Mouse (Mus musculus) erythroid progenitor cell, adult 5-6 weeks (primary cell): ENCODE data around the gene Gm7102. TPM values are rescaled to one million over a fixed set of nuclear protein-coding genes. Genes with fewer than 3 reads are reported as not detected.
"Not testable (repeated sequence)": the region's sequence is repeated elsewhere in the genome, so short reads cannot be mapped to it uniquely, and the experiment has no call there.

Source experiments
- ATAC-seq: replicated peaks from 2 replicates; pipeline ENCODE4 v1.8.0; 2016; ENCODE audit warnings: moderate number of reproducible peaks, mild to moderate bottlenecking, moderate TSS enrichment, inconsistent platforms; ENCODE audit not compliant: poor library complexity, low FRiP score, severe bottlenecking
- total RNA-seq, 2 experiments: library from RNA; stranded (forward) in 1 of 2; stranded (reverse) in 1 of 2; fragments of 150-400 nt in 1 of 2; fragments of 186-747, 209-891 nt in 1 of 2; gene quantifications; 2 replicates each; pipeline versions ENCODE4 v1.2.3 to v1.2.4; 2015 to 2017; ENCODE audit warnings: low replicate concordance in 2 of 2

Gene Gm7102
- not detected in 2 replicates for total RNA-seq (2015; ENCODE audit: low replicate concordance)
- not detected in 2 replicates for total RNA-seq (2017; ENCODE audit: low replicate concordance)

DNA sequence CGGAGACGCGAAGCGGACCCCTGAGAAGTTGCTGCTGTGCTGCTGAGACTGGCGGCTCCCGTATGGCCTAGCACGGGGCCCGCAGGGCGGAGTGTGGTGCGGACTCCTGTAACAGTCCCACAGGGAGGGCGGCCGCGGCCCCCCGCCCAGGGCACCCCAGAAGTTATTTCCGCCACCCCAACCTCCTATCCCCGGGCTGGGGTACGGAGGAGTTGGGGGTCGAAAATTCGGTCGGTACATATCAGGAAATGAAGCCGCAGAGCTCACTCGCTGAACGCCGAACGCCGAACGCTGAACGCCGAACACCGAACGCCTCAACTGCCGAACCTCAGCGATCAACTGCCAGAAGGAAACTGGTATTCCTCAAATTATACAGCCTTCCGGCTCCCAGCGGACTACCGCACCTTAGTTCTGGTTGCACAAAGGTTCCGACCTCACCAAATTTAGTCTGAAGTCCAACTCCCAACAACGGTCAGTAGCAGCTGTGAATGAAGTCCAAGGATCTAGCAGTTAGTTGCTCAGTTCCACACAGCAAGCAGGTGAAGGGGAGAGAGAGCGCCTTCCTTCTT, at the start of gene Gm7102:
Gm7102 (minus strand) TSS at position 554 of the 569 bp plus-strand sequence.
- ATAC-seq = no peak

DNA sequence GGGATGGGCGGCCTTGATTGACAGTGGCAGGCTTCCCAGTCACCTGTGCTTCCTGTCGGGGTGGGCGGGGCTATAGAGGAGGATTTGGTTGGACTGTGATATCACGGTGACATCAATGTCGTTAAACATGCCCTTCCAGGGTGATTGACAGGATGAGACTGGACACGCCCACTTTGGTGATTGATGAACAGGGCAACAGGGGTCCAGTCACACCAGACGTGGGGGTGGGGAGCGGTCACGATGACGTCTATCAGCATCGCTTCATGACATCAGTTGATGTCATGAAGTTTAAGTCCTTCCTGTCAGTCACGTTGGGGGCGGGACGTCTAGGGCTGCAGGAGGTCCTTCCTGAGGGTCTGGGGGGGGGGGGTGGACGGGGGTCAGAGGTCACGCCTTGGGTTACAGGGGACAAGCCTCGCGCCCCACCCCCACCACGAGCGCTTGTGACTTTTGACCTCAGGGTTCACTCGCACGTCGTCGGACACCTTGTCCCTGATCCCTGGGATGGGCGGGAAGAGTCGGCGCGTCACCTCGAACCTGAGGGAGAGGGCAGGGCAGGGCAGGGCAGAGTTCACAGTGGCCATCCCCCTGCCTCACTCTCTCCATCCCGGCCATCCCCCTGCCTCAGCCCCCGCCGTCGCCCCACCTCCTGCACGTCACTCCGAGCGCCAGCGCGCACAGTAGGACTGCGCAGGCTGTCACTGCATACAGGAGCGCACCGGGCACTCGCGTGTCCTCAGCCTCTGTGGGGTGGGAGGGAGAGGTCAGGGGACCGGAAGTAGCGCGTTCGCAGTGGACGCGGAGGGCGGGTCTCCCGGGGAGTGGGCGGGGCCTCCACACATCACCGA, 48.8 kb upstream of the Gm7102 start:
- ATAC-seq = no peak

DNA sequence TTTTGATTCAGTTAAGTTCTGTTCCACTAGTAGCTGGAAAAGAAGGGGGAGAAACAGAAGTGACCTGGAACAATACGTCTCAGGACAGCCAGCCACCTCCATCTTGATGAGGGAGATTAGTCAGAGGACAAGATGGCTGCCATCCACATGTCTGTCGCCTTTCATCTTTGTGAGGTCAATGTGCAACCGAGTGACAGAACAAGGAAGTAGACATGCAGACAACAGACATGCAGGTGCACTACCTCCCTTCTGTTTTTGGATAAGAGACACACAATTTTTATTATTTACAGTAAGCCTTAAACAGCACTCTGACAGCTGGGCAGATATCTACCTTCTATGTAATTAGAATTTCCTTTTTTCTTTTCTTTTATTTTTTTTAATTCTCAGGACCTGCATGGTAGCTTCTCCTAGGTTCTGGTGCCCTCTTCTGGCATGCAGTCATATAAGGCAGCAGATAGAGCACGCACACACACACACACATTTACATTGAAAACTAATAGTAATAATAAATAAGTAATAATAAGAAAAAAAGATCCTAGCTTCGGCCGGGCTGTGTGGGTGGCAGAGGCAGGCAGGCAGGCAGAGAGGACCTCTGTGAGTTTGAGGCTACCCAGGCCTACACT, 47.7 kb upstream of the Gm7102 start:
- ATAC-seq = no peak

DNA sequence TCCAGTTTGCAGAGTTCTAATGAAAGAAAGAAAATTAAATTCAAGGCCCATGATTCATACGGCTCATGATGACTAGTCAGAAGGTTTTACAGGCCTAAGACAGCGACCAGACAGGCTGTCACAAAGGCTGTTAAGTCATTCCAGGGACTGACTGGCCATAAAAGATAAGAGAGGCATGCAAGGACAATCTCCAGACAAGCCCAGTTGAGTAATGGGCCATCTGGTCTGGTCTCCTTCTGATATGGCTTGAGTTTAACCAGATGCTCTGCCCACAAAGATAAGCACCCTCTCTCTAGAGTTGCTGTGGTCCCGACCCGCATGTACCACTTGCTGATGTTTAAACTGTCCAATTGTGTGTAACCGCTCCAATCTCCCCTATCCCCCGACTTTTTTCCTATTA, 31.4 kb upstream of the Gm7102 start:
- ATAC-seq = peak; percentile 79

DNA sequence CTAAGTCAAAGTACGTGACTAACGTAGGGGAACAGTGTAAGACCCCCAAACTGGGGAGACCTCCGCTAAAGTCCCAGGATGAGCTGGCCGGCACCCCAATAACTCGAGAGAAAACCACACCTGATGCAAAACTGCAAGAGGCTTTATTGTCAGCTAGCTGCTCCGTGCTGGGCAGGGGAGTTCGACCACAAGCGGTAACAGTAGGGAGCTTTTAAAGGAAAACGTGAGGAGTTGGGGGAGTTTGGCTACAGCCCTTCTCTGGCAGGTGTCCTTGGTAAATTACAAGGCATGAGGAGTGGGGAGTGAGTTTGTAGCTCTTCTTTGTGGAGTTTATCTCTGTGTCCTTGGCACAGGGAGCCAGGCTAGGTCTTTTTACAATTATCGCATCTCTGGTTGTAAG, 23.7 kb upstream of the Gm7102 start:
- ATAC-seq = no peak

DNA sequence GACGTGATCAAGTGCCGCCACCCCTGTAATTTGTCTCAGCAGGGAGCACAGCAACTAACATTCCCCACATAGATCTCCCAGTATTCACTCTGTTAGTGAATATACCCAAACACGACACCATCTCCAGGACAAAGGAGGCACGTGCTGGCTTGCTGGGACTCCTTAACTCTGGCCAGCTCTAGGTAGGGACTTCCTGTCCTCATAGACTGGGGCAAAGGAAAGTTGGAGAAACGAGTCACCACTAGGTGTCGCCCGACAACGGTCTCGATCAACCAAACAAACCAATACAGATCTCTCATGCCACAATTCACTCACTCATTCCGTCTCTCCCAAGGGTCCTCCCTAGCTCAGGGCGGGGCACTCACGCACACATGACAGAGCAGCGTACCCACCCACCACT, 23.2 kb upstream of the Gm7102 start:
- ATAC-seq = no peak

DNA sequence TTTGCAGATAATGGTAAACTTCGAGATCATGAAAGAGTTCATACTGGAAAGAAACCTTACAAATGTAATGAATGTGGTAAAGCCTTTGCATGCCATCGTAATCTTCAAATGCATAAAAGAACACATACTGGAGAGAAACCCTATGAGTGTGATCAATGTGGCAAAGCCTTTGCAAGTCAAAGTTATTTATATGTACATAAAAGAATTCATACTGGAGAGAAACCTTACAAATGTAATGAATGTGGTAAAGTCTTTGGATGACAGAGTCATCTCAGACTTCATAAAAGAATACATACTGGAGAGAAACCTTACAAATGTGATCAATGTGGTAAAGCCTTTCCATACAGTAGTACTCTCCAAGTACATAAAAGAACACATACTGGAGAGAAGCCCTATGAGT, 7.5 kb upstream of the Gm7102 start, which contains the start of gene Gm6020:
Gm6020 (plus strand) TSS at position 301 of the 400 bp plus-strand sequence.
- not testable (repeated sequence) for ATAC-seq

DNA sequence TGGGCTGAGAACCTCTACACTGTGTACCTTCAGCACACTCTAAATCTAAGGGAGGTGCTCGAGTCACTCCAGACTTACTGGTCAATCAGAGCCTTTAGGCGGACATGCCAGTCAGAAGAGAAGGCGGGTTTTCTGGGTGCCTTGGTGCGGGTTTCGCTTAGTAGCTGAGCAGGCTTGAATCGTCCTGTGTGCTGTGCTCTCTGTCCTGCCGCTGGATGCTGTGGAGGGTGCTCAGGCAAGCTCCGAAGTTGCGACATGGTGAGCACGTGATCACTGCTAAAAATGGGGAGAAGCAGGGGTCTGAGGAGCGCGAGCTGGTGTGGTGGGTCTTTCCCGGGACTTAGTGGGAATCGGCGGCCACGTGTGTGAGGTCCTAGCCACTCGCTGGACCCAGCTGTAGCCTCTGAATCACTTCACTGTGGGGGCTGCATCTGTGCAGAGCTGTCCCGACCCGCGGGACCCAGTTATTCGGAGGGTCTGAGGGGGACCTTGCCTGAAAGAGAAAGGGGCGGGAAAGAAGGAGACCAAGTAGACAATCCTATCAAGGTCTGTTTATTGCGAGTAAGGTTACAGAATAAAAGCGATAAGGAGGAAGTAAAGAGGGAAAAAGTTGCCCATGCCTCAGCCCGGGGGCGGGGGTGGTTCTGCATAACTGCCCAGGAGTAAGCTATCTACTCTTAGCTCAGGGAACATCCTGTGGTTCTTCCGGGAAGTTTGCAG, 24.2 kb downstream of the Gm7102 start:
- ATAC-seq = peak; percentile 61

DNA sequence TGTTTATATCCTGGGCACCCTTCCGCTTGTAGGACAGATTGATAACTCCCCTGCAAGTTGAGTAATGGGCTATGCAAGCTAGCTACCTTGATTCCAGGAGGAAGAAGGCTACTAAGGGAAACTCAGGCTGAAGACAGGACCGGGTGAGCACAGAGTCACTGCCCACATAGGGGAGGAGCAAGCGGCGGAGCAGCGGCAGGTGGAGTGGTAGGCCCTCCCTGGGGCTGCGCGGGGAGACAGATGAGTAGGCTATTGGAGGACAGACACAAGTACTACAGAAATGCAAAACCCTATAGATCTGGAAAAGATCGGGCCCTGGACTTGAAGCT, 24.8 kb downstream of the Gm7102 start:
- peak; percentile 49; the same call in 1 of the 2 replicates for ATAC-seq

DNA sequence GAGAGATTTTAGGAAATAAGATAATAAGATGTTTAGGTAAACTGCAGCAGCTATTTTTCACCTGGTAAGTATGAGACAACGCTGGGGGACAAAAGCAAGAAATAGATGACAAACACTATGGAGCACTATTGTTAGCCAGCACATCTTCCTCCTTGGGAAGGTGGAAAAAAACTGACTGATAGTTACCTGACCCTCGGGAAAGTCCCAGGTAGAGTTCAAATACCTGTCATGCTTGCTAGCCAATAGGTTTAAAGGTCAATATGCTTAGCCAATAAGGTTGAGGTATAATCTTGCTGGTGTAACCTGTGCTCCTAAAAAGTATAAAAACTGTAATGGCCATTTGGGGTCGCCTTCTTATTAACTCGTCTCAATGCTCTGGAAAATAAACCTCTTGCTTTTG, 34.8 kb downstream of the Gm7102 start:
- no peak for ATAC-seq

DNA sequence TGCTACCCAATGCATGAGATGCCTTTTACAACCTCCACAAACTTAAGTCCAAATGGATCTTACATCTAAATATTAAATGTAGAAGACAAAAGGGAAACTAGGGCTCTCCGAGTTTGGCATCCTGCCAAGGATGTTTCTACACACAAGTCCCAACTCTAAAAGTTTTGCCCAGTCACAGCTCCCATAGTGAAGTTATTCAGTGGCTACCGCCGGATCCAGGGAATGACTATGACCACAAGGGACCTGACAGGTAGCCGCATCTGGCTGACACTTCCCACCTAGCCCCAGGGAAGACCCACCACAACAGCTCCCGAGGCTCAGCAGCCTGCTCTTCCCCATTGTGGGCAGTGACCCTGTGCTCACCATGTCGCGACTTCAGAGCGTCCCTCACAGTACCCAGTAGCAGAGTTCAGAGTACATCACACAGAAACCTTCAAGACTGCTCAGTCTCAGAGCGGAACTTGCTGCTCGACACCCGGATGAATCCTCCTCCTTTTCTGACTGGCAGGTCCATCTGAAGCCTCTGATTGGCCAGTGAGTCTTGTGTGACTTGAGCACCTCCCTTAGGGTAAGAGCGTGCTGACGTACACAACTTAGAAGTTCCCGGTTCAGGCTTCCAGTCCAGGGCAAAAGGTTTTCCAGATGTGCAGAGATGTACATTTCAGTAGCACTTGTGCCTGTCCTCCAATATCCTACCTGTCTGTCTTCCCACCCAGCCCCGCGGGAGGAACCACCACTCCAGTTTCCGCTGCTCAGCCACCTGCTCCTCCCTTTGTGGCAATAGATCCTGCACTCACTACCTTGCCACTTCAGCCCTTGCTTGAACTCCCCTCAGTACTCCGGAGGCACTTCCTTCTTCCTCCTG, 35.5 kb downstream of the Gm7102 start, which contains the start of gene Zfp950:
Zfp950 (minus strand) TSS at position 499 of the 865 bp plus-strand sequence.
- ATAC-seq = peak; percentile 99

DNA sequence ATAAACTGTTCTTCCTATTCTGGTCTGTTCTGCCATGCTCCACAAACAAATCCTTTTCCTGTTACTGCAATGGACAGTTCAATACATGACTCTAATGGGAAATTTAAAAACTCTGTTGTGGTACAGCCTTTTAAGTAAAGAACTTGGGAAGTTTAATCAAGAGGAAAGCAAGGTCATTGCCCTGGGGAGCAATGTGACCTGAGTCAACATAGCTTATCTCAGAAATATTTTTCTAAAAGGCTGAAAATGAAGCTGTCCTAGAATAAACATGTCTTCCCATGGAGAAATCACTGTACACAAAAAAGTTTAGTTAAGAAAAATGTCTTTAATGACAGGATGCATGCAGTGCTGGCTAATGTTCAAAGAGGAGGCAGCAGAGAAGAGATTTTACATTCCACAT, 37.5 kb downstream of the Gm7102 start:
- ATAC-seq = no peak

DNA sequence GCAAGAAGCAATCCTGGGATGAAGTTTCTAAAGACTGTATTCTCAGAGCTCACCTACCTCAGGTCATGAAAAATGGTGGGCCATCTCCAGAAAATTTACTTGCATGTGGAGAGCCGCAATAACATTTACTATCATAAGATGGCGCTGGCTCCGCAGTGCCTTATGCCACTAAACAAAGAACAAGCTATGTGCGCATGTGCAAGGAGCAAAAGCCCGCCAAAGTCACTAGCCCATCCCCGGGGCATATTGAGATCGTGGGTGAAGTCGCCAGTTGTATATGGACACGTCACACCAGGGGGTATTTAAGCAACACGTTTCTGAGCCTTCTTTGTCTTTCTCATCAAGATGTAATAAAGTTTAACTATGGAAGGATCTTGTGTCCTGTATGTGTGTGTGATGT, 45.0 kb downstream of the Gm7102 start:
- ATAC-seq = no peak

Other genes starting within 250 kb of the Gm7102 start
- 19.8 and 25.2 TPM in 2 replicates for gene Zfp950, start 35.5 kb downstream of the Gm7102 start, total RNA-seq (2015; ENCODE audit: low replicate concordance)
- 15.0 and 27.2 TPM in 2 replicates for gene Zfp950, start 35.5 kb downstream of the Gm7102 start, total RNA-seq (2017; ENCODE audit: low replicate concordance)
- gene Gm6020, start 7.6 kb upstream of the Gm7102 start, total RNA-seq (2015; ENCODE audit: low replicate concordance) = not detected in 2 replicates
- gene Gm6020, start 7.6 kb upstream of the Gm7102 start, total RNA-seq (2017; ENCODE audit: low replicate concordance) = not detected in 2 replicates
- gene Csf2ra, start 52.1 kb upstream of the Gm7102 start, total RNA-seq (2015; ENCODE audit: low replicate concordance) = 26.8 and 37.5 TPM in 2 replicates
- gene Csf2ra, start 52.1 kb upstream of the Gm7102 start, total RNA-seq (2017; ENCODE audit: low replicate concordance) = 9.0 and 12.9 TPM in 2 replicates
- not detected in 2 replicates for gene Gm21060, start 120.8 kb upstream of the Gm7102 start, total RNA-seq (2015; ENCODE audit: low replicate concordance)
- not detected in 2 replicates for gene Gm21060, start 120.8 kb upstream of the Gm7102 start, total RNA-seq (2017; ENCODE audit: low replicate concordance)